Mouse (Mus musculus): ENCODE measurements around the gene Tmem8b. TPM values are rescaled to one million over a fixed set of nuclear protein-coding genes. Genes with fewer than 3 reads are reported as not detected.

Tmem8b gene
- polyA plus RNA-seq, 3 experiments from 2014 or later: 0.87 to 1.0 (median 0.87) TPM

DNA sequence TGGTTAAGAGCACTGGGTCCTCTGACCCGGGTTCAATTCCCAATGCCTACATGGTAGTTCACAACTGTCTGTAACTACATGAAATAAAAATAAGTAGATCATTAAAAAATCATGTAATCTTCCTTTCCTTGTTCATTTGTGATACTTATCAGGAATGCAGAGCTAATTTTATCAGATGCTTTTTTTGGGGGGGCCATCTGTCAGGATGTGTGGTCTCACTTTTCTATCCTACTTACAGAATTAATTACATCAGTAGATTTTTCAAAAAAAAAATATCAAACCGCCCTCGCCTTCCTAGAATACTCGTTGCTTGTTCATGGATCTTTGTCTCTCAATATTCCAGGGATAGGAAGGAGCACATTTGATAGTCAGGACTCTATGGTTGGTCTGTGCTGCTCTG is 53.4 kb downstream of the Tmem8b start:
- ATAC-seq: no peak

GRCm38 (mm10) chr4:43724764-43725163 is 56.0 kb downstream of the Tmem8b start:
- no peak for ATAC-seq

GRCm38 (mm10) chr4:43726228-43726993 is 57.6 kb downstream of the Tmem8b start:
- ATAC-seq: no peak

- no peak for ATAC-seq
Measured at GRCm38 (mm10) chr4:43726995-43727394, 58.2 kb downstream of the Tmem8b start, which contains the start of gene Hrct1. Hrct1 (plus strand) TSS chr4:43727188.

DNA sequence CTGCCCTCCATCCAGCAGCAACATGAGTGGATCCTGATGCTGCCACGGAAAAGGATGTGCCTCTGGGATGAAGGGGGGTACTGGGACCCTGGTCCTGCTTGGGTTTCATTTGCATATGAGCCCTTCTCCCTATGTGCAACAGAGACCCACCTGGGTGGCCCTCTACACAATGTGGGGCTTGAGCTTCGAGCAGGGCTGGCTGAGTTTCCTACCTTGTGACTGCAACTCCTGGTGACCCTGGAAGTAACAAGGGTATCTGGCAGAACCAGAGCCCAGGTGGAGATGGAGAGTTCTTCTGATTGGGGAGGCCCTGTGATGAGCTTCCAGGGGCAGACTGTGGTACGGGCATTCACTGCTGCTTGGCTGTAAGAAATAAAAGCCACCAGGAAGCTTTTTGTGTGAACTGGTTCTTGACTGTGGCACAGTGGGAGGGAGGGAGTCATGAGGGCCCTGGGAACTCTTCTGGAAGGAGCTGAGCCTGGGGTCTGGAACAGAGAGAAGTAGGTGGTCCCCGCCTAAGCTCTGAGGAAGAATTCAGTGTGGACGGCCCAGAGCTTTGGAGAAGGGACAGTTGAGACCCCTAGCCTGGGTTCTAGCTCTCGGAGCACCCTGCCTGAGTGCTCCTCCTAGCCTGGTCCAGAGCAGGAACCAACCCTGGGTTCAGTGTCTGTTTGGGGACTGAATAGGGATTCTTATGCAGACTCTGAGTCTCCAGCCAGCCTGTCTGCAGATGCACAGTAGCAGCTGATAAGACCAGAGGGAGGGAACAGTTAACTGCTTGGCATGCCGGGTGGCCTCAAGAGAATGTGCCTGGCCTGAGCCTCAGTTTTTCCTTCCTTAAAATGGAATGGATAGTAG is 59.2 kb downstream of the Tmem8b start:
- no peak for ATAC-seq

GRCm38 (mm10) chr4:43728576-43728954 is 59.8 kb downstream of the Tmem8b start:
- ATAC-seq: no peak

- ATAC-seq: no peak
Measured at GRCm38 (mm10) chr4:43729126-43729525, 60.4 kb downstream of the Tmem8b start.

DNA sequence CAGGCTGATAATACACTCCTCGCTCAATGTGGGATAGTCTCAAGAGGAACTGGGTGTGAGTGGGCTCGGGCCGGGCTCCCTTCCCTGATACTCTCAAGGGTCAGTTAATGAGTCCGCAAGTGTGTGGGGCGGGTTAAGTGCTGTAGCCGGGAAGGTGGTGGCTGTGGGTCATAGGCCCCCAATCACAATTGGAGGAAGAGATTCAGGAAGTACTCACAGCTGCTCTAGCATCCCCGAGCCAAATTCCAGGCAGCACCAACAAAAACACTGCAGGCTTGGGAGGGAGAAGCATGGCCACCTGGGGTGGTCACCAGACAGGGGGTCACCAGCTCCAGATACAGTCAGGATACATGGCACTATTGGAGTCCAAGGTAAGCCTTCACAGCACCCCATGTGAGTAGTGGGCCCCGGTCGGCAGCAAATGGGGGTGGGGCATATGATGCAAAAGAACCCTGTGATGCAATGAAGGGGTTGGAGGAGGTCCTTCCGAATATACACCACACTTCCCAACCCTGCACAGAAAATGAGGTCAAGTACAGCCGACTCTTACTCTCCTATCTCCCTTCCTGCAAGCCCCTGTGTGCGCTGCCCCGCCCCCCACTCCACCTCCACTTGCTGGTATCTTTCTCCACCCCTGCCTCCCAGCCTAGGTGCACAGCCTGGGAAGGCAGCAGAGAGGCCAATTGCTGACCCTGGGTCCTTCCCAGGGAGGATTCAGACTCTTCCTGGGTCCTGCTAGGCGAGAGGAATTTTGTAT is 61.2 kb downstream of the Tmem8b start, which contains the start of gene Spaar:
Gene Spaar, plus strand, starts transcription at position 241 of the 757 bp plus-strand sequence.
- ATAC-seq: no peak

DNA sequence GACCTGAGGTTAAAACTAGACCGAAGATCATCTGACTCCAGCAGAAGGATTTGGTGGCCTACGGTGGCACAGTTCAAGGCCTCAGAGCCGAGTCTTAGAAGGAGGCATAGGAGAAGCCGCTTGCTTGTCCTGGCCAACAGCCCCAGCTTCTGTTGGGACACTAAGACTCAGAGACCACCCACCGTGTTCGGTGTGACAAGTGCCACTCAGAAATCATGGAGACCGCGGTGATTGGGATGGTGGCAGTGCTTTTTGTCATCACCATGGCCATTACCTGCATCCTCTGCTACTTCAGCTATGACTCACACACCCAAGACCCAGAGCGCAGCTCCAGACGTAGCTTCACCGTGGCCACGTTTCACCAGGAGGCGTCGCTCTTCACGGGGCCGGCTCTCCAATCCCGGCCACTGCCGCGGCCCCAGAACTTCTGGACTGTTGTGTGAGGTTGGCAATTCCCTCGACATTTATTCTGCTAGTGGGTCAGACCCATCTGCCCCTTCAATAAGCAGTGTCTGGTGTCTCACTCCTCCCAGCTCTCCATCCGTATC is 62.1 kb downstream of the Tmem8b start:
- ATAC-seq: no peak

GRCm38 (mm10) chr4:43732171-43732570 is 63.4 kb downstream of the Tmem8b start:
- no peak for ATAC-seq

DNA sequence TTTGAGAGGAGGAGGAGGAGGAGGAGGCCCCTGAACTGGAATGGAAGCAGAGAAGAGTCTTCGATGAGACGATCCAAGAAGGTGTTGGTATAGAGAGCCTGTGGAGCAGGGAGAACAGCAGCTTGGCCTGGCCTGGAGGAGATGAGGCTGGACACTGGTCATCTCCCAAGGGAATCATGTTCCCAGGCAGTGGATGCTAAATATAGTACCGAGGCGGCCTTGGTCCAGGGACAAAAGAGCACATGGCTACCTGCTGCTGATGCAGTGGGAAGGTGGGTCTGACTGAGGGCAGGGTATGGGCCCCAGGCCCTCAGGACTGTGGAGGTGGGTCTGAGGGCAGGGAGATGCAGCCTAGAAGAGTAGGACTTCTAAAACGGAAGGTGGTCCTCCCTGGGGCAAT is 64.4 kb downstream of the Tmem8b start:
- no peak for ATAC-seq

DNA sequence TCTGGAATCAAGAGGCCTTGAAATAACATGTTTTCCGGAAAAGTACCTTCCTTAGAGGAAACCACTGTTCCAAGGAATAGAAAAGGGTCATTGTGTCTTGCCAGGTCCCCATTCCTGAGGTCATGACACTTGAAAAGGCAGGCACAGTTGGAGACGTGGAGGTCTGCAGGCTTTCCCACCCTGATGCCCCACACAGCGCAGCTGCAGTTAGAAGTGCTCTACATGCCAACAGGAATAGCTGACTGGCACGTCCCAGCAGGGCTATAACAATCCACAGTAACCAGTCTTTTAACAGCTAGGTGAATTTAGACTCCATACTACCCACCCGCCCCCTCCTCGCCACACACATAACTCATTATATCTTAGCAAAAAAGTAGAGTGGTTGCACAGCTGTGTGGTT is 68.4 kb downstream of the Tmem8b start:
- no peak for ATAC-seq

GRCm38 (mm10) chr4:43738989-43739674 is 70.4 kb downstream of the Tmem8b start:
- no peak for ATAC-seq

DNA sequence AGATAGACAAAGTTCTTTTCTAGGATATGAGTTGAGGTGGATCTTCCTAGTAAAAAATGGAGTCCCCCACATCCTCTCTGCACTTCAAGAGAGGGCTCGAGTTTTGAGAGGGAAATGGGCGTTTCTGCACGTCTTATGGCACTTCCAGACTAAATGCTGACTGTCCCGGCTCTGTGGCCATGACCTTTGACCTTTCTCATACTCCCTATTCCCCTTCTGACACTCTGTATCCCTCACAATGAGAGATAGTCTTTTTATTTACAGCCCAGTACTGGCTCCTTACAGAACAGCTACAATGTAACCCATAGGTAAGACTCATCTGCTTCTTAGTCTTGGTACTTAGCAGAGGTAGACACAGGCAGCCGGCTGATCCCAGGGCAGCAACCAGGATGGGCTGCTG is 72.8 kb downstream of the Tmem8b start:
- no peak for ATAC-seq

Other genes with a start within 250 kb of the Tmem8b start
- not detected for gene Fam166b, start 239.8 kb upstream of the Tmem8b start, polyA plus RNA-seq (2017; shearing (Covaris generic))
- 1 to 10 TPM in 1 of 3 experiments, under 1 TPM in 2; 0.29 to 1.1 (median 0.66) TPM for gene Tesk1, start 227.0 kb upstream of the Tmem8b start, polyA plus RNA-seq (2017; shearing (Covaris generic))
- 100 to 1,000 TPM in 1 of 3 experiments, 10 to 100 TPM in 2; 18.7 to 104 (median 96.4) TPM for gene Cd72, start 214.3 kb upstream of the Tmem8b start, polyA plus RNA-seq (2017; shearing (Covaris generic))
- 100 to 1,000 TPM; 142 to 164 (median 156) TPM for gene Sit1, start 185.2 kb upstream of the Tmem8b start, polyA plus RNA-seq (2017; shearing (Covaris generic))
- 10 to 100 TPM; 36.5 to 72.9 (median 72.1) TPM for gene Ccdc107, start 176.1 kb upstream of the Tmem8b start, polyA plus RNA-seq (2017; shearing (Covaris generic))
- 10 to 100 TPM in 1 of 3 experiments, 1 to 10 TPM in 2; 5.1 to 10.3 (median 6.2) TPM for gene Arhgef39, start 169.3 kb upstream of the Tmem8b start, polyA plus RNA-seq (2017; shearing (Covaris generic))
- under 1 TPM; 0.48 to 0.84 (median 0.79) TPM for gene Car9, start 162.0 kb upstream of the Tmem8b start, polyA plus RNA-seq (2017; shearing (Covaris generic))
- not detected for gene Tpm2, start 145.2 kb upstream of the Tmem8b start, polyA plus RNA-seq (2017; shearing (Covaris generic))
- gene Creb3, start 106.6 kb upstream of the Tmem8b start, polyA plus RNA-seq (2017; shearing (Covaris generic)): 100 to 1,000 TPM in 1 of 3 experiments, 10 to 100 TPM in 2; 90.0 to 104 (median 99.8) TPM
- gene Tln1, start 106.3 kb upstream of the Tmem8b start, polyA plus RNA-seq (2017; shearing (Covaris generic)): 100 to 1,000 TPM in 1 of 3 experiments, 10 to 100 TPM in 2; 77.8 to 132 (median 93.7) TPM
- gene Rgp1, start 90.3 kb upstream of the Tmem8b start, polyA plus RNA-seq (2017; shearing (Covaris generic)): 10 to 100 TPM; 12.4 to 13.5 (median 12.6) TPM
- 10 to 100 TPM; 12.8 to 14.6 (median 14.2) TPM for gene Gba2, start 90.1 kb upstream of the Tmem8b start, polyA plus RNA-seq (2017; shearing (Covaris generic))
- gene Msmp, start 84.5 kb upstream of the Tmem8b start, polyA plus RNA-seq (2017; shearing (Covaris generic)): not detected
- gene Npr2, start 37.0 kb upstream of the Tmem8b start, polyA plus RNA-seq (2017; shearing (Covaris generic)): not detected
- under 1 TPM in 1 of 3 experiments, not detected in 2; 0.54 TPM for gene Spag8, start 15.4 kb upstream of the Tmem8b start, polyA plus RNA-seq (2017; shearing (Covaris generic))
- gene Hint2, start 12.5 kb upstream of the Tmem8b start, polyA plus RNA-seq (2017; shearing (Covaris generic)): 10 to 100 TPM; 30.3 to 47.5 (median 34.2) TPM
- gene Fam221b, start 174 bp downstream of the Tmem8b start, polyA plus RNA-seq (2017; shearing (Covaris generic)): 1 to 10 TPM; 2.8 to 3.7 (median 3.4) TPM
- gene Olfr70, start 31.8 kb downstream of the Tmem8b start, polyA plus RNA-seq (2017; shearing (Covaris generic)): not detected
- gene Olfr71, start 41.3 kb downstream of the Tmem8b start, polyA plus RNA-seq (2017; shearing (Covaris generic)): not detected
- not detected for gene Hrct1, start 58.2 kb downstream of the Tmem8b start, polyA plus RNA-seq (2017; shearing (Covaris generic))
- gene Spaar, start 61.1 kb downstream of the Tmem8b start, polyA plus RNA-seq (2017; shearing (Covaris generic)): under 1 TPM in 1 of 3 experiments, not detected in 2; 0.23 TPM
- gene Olfr159, start 102.0 kb downstream of the Tmem8b start, polyA plus RNA-seq (2017; shearing (Covaris generic)): not detected
- gene Olfr156, start 154.9 kb downstream of the Tmem8b start, polyA plus RNA-seq (2017; shearing (Covaris generic)): not detected
- under 1 TPM; 0.28 to 0.86 (median 0.56) TPM for gene Olfr157, start 171.2 kb downstream of the Tmem8b start, polyA plus RNA-seq (2017; shearing (Covaris generic))
- not detected for gene Olfr155, start 182.6 kb downstream of the Tmem8b start, polyA plus RNA-seq (2017; shearing (Covaris generic))
- gene Reck, start 206.6 kb downstream of the Tmem8b start, polyA plus RNA-seq (2017; shearing (Covaris generic)): 1 to 10 TPM; 3.6 to 6.3 (median 5.3) TPM

Measured in inflammation-experienced regulatory T-cells, adult 6 months (primary cell).